Mouse (Mus musculus): ENCODE results near the gene Gtf2a2.
"Not testable (repeated sequence)": the region's sequence is repeated elsewhere in the genome, so short reads cannot be mapped to it uniquely, and the experiment has no call there.

Gtf2a2 gene

GRCm38 (mm10) chr9:70018879-70019278, 6.5 kb downstream of the Gtf2a2 start:
- DNase-seq (ENCODE audit: low read depth, low spot score): peak; percentile 53

DNA sequence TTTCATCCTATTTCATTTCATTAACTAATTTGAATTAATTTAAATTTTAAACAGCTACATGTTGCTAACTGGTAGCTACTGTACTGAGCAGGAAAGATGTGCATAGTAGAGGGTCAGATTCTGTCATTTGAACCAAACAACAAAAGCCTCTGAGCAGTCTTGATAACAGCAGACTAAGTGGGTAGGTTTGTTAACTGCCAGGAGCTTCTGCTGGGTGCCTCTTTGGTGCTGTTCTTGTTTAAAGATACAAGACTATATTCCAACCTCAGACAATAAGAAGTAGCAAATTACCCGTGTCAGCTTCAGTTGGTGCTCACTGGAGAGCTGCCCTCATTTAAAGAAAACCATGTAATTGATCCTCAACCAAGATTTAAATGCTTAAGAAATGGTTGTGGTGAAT, 9.3 kb downstream of the Gtf2a2 start:
- no peak for DNase-seq (ENCODE audit: low read depth, low spot score)

- DNase-seq (ENCODE audit: low read depth, low spot score): no peak
Observed at GRCm38 (mm10) chr9:70022083-70022482, 9.7 kb downstream of the Gtf2a2 start.

DNA sequence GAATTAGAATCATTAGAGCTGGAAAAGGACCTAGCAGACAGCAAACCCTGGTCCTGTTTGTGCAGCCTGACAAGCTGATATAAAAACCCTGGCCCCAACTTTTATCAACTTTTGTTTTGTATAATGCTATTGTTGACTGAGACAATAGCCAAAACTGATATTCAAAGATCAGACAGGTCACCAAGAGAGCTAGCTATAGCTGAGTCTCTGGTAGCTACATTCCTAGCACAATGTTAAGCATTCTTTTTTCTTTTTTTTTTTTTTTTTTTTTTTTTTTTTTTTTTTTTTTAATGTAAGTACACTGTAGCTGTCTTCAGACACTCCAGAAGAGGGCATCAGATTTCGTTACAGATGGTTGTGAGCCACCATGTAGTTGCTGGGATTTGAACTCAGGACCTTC, 11.3 kb downstream of the Gtf2a2 start:
- not testable (repeated sequence) for DNase-seq (ENCODE audit: low read depth, low spot score)

- DNase-seq (ENCODE audit: low read depth, low spot score): no peak
Observed at GRCm38 (mm10) chr9:70024648-70025047, 12.3 kb downstream of the Gtf2a2 start.

DNA sequence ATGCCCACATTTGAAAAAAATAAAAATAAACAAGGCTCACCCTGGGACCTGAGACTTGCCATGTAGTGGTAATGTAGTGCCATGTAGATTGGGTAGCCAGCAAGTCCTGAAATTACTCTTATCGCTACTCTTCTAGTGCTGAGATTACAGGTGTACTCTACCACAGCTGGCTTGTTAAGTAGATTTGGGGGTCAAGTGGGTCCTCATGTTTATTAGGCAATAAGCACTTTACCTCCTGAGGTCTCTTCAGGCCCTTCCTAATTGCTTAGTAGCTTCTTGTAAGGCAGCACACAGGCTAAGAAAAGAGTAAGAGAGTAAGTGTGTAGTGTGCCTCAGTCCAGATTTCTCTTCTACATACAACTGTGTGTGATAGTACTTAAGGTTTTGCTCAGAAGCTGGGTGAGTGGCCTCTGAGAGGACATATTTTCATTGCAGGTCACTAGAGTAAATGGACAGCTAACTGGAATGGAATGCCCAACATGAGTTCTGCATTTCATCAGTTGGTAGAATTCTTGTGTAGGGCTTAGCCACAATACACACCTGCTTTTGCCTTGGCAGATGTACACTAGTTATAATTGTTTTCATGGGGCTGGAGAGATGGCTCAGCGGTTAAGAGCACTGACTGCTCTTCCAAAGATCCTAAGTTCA, 13.1 kb downstream of the Gtf2a2 start:
- no peak for DNase-seq (ENCODE audit: low read depth, low spot score)

DNA sequence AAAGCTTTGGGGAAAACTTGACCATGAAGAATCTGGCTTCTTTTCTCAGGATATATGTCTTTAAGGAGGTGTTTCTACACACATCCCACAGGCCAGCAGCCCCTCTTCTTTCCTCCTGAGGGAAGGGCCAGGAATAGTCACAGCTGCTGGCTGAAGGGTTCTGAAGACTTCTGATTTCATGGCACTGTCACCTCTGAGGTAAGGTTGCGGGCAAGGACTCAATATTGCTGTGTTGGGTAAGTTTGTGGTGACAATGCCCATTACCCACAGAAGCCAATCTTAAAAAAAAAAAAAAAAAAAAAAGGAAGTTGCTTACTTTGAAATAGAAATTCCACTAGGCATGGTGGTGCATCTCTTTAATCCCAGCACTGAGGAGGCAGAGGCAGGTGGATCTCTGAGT, 19.8 kb downstream of the Gtf2a2 start:
- no peak for DNase-seq (ENCODE audit: low read depth, low spot score)

DNA sequence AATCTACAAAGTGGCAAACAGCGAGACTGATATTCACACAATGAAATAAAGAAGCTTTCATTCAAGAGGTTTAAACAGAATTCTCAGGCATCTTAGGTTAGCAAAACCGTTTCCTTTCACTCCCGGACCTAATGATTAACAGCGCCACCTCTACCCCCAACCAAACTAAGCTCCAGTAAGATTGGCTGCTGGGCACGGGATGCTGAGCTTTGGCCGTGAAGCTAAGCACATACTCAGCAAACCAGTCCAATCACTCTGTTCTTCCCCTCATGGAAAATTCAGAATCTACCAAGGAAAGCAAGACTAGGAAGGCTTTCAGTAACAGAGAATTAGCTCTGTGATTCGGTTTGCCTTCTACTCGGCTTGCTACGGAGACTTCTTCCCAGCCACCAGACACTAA, 20.7 kb downstream of the Gtf2a2 start:
- no peak for DNase-seq (ENCODE audit: low read depth, low spot score)

DNA sequence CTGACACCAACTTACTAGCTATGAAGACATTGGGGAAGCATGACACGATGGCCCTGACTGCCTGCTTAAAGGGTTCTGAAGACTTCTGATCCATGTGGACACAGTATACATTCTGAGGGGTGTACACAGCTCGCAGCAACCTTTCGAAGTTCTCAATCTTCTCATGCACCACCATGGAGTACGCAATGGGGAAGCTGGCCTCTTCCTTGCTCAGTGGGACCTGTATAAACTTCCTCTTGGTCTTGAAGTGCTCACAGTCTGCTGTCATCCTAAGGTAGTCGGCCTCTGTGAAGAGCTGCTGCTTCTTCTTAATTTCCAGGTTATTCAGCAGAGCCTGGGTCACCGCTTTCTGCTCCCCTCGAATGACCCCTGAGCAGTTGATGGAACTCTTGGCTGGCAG, 22.4 kb downstream of the Gtf2a2 start:
- DNase-seq (ENCODE audit: low read depth, low spot score): no peak

DNA sequence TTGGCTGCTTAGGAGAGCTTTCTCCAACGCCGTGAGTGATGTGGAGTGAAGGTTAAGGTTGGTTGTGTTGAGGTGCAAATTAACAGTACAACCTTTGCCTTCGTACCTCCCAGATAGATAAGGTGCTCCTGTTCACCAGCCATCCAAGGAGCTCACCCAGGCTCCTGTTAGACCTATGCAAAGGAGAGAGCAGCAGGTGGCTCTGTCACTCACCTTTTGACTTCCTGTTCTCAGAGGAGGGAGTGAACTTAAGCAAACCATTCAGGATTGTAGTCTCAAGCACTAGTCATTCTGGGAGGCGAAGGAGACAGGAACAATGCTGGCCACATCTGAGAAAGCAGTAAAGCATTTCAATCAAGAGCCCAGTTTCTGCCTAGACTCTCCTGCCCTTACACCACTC, 24.3 kb downstream of the Gtf2a2 start:
- DNase-seq (ENCODE audit: low read depth, low spot score): peak; percentile 53

DNA sequence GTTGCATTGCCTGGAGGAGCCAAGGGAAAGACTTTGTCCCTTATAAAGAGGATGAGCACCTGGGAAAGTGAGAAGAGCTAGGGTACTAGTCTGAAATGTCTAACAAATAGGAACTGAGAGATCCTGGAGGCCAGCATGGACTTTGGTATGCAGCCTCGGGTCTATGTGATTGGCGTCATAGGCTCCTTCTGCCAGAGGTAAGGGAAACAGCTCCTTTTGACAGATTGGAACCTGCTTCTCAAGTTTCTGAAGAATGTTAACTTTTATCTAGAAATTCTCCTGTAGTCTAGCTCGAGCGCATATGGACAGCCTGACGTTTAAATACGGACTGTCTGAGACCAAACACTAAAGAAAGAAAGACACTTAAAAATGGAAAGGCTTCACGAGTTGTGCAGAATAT, 25.6 kb downstream of the Gtf2a2 start, which contains the start of gene Gcnt3:
Gene Gcnt3 (minus strand): TSS at position 101 of the 400 bp plus-strand sequence.
- DNase-seq (ENCODE audit: low read depth, low spot score): no peak

GRCm38 (mm10) chr9:70039597-70040385, 27.4 kb downstream of the Gtf2a2 start:
- no peak for DNase-seq (ENCODE audit: low read depth, low spot score)

DNA sequence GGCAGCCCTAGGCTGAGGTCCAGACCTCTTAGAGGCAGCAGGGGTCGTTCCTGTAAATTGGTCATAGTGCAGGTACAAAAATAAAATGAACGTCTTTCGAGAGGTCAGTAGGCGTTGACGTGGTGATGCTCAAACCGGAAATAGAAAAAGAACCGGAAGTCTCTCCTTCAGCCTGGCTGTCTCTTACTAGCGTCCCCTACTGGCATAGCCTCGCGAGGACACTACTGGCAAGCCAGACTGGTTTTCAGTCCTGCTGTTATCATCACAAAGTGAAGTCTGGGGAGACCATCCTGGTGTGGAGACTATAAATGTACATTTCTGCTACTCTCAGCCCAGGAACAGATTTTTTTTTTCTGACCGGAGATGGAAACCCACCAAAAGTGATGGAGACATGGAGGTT, 28.2 kb downstream of the Gtf2a2 start:
- peak; percentile 52 for DNase-seq (ENCODE audit: low read depth, low spot score)

- DNase-seq (ENCODE audit: low read depth, low spot score): no peak
Observed at GRCm38 (mm10) chr9:70042137-70042536, 29.8 kb downstream of the Gtf2a2 start.

- DNase-seq (ENCODE audit: low read depth, low spot score): no peak
Observed at GRCm38 (mm10) chr9:70042935-70043334, 30.6 kb downstream of the Gtf2a2 start.

GRCm38 (mm10) chr9:70044865-70045264, 32.5 kb downstream of the Gtf2a2 start:
- DNase-seq (ENCODE audit: low read depth, low spot score): no peak

DNA sequence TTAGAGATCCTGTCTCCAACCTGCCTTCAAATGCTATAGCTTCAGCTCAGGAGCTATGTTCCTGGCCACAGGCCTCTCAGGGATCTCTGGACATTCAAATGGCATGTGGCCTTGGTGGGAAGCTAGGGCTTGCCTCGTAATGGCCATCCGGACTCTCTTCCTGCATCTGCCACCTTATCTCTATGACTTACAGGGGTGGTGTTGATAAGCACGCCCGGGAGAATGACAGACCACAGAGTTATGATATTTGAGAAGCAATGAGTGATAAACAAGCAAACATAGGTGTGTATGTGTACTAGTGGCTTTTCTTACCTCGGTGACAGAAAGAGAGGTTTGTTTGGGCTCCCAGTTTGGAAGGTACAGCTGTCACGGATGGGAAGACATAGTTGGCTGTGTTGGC, 33.9 kb downstream of the Gtf2a2 start:
- no peak for DNase-seq (ENCODE audit: low read depth, low spot score)

DNA sequence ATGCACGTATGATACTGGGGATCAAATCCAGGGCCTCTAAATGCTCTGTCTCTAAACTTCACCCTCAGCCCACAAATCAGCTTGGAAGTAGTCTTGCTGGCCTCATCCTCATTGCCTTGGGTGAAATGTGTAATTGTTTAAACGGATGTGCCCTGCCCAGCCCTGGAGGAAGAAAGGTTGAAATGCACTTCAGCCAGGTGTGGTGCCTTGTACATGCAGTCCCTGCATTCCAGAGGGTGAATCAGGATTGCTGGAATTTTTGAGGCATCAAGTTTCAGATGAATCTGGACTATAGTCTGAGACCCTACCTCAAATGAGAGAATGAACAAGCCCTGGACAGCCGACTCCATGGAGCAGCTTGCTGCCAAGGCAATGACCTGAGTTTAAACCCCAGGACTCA, 35.5 kb downstream of the Gtf2a2 start:
- DNase-seq (ENCODE audit: low read depth, low spot score): peak; percentile 77

GRCm38 (mm10) chr9:70048280-70048679, 35.9 kb downstream of the Gtf2a2 start:
- no peak for DNase-seq (ENCODE audit: low read depth, low spot score)

DNA sequence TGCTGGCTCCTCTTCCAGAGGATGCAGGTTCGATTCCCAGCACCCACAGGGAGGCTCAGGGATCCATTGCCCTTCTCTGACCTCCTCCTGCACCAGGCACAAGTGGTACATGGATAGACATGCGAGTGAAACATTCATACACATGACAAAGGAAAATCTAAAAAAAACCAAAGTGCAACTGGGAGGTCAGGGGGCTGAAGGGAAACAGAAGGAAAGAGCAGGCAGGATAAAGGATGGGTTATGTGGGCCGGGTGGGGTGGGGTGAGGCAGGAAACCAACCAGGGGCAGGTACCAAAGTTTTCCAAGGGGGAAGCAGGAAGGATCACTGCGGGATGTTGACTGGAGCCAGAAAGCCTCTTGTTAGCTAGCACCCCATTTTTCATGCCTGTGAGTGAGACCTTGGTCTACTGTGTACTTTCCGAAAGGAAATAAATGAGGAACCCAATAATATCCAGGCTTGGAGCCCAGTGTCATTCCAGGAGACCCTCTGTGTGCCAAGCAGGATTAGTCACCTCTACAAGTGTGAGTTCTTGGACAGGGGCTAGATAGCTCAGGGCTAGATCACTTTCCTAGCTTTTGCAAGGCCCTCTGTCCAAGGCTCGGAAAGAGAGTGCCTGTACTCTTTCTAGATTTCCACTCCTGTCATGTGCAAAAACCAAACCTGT, 36.5 kb downstream of the Gtf2a2 start:
- peak; percentile 30 for DNase-seq (ENCODE audit: low read depth, low spot score)

DNA sequence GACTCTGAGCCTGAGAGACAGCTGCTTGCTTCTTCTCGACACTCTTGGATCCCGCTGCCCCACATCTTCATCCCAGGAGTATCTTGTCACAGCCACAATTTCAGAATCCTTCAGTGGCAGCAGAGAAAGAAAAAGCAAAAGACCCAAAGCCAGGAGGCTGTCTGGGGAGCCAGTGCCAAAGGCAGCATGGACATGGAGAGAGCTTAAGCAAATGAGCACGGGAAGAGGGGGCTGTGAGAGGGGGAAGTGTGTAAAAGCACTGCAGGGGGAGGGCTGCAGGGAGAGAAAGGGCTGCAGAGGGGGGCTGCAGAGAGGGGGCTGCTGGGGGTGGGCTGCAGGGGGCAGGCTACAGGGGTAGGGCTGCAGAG, 37.0 kb downstream of the Gtf2a2 start:
- peak; percentile 15 for DNase-seq (ENCODE audit: low read depth, low spot score)

- DNase-seq (ENCODE audit: low read depth, low spot score): no peak
Observed at GRCm38 (mm10) chr9:70049839-70050238, 37.5 kb downstream of the Gtf2a2 start.

GRCm38 (mm10) chr9:70052730-70053129, 40.4 kb downstream of the Gtf2a2 start:
- no peak for DNase-seq (ENCODE audit: low read depth, low spot score)

All from ES-CJ7 (cell line).